Mouse (Mus musculus) hindlimb bud, embryonic 11.5 days (tissue): ENCODE data around the gene Gm17606.

Experiments
- DNase-seq: peaks from one replicate; pipeline ENCODE4 v3.0.0-alpha.2; 2012; ENCODE audit warnings: low read depth, low spot score; ENCODE audit errors: extremely low spot score

The Gm17606 gene

GRCm38 (mm10) chr14:54623334-54623733 is 17.4 kb upstream of the Gm17606 start:
- no peak for DNase-seq

GRCm38 (mm10) chr14:54624976-54625375 is 15.8 kb upstream of the Gm17606 start:
- no peak for DNase-seq

GRCm38 (mm10) chr14:54628103-54628502 is 12.6 kb upstream of the Gm17606 start:
- DNase-seq: no peak

GRCm38 (mm10) chr14:54629797-54630196 is 11.0 kb upstream of the Gm17606 start:
- no peak for DNase-seq

- no peak for DNase-seq
These were observed 10.0 kb upstream of the Gm17606 start for GRCm38 (mm10) chr14:54630583-54631239.

- no peak for DNase-seq
These were observed 9.5 kb upstream of the Gm17606 start for GRCm38 (mm10) chr14:54631240-54631599.

GRCm38 (mm10) chr14:54632252-54632651 is 8.5 kb upstream of the Gm17606 start:
- DNase-seq: no peak

- DNase-seq: no peak
These were observed 6.6 kb upstream of the Gm17606 start for GRCm38 (mm10) chr14:54634182-54634581.

GRCm38 (mm10) chr14:54636954-54637353 is 3.8 kb upstream of the Gm17606 start:
- DNase-seq: no peak

GRCm38 (mm10) chr14:54638210-54638609 is 2.5 kb upstream of the Gm17606 start:
- no peak for DNase-seq

- no peak for DNase-seq
These were observed 631 bp upstream of the Gm17606 start for GRCm38 (mm10) chr14:54640121-54640520.

- peak; percentile 81 for DNase-seq
These were observed 685 bp downstream of the Gm17606 start, which contains the start of gene Cdh24 for GRCm38 (mm10) chr14:54641305-54641969. Cdh24 (minus strand) TSS chr14:54641364.

GRCm38 (mm10) chr14:54642224-54642944 is 1.6 kb downstream of the Gm17606 start:
- DNase-seq: no peak

- no peak for DNase-seq
These were observed 2.3 kb downstream of the Gm17606 start for GRCm38 (mm10) chr14:54643011-54643410.

GRCm38 (mm10) chr14:54644294-54644693 is 3.5 kb downstream of the Gm17606 start:
- no peak for DNase-seq

GRCm38 (mm10) chr14:54646455-54646854 is 5.7 kb downstream of the Gm17606 start:
- no peak for DNase-seq

GRCm38 (mm10) chr14:54646898-54647636 is 6.3 kb downstream of the Gm17606 start:
- DNase-seq: no peak

- DNase-seq: no peak
These were observed 7.1 kb downstream of the Gm17606 start for GRCm38 (mm10) chr14:54647900-54648299.

- peak; percentile 96 for DNase-seq
These were observed 10.1 kb downstream of the Gm17606 start for GRCm38 (mm10) chr14:54650621-54651454.

- DNase-seq: no peak
These were observed 10.8 kb downstream of the Gm17606 start for GRCm38 (mm10) chr14:54651556-54651955.
